Mouse (Mus musculus) forebrain, embryonic 14.5 days (tissue): ENCODE data around the gene Arpc5l. TPM values are rescaled to one million over a fixed set of nuclear protein-coding genes. Genes with fewer than 3 reads are reported as not detected.

Experiments used
- ATAC-seq: fragments of 200-750 bp; cut with Nextera tagmentation; 2 replicates; pipeline ENCODE4 v1.8.0; 2017; ENCODE audit warnings: mild to moderate bottlenecking, moderate library complexity
- DNase-seq: peaks from one replicate; pipeline ENCODE4 v3.0.0-alpha.2; 2015; ENCODE audit warnings: low spot score
- H3K27ac ChIP-seq: fragments of 300-500 bp; sonication (generic); 2 replicates; pipeline ENCODE4 v1.5.1; 2014; ENCODE audit warnings: low read depth, mild to moderate bottlenecking, control low read depth, low read length, moderate library complexity
- H3K27me3 ChIP-seq: fragments of 300-500 bp; sonication (generic); replicated peaks from 2 replicates; pipeline ENCODE4 v1.6.1; 2014; ENCODE audit warnings: low read length, control low read depth, mixed read lengths; ENCODE audit not compliant: control insufficient read depth, insufficient read depth
- H3K36me3 ChIP-seq: fragments of 300-500 bp; sonication (generic); 2 replicates; pipeline ENCODE4 v1.6.1; 2014; ENCODE audit warnings: low read length, control low read depth; ENCODE audit not compliant: control insufficient read depth, insufficient read depth
- H3K4me1 ChIP-seq: fragments of 300-500 bp; sonication (generic); 2 replicates; pipeline ENCODE4 v1.6.1; 2014; ENCODE audit warnings: antibody characterized with exemption, low read length, control low read depth; ENCODE audit not compliant: control insufficient read depth, insufficient read depth
- H3K4me2 ChIP-seq: fragments of 300-500 bp; sonication (generic); 2 replicates; pipeline ENCODE4 v1.6.1; 2014; ENCODE audit warnings: mild to moderate bottlenecking, control low read depth, low read length
- H3K4me3 ChIP-seq: fragments of 300-500 bp; sonication (generic); 2 replicates; pipeline ENCODE4 v1.5.1; 2014; ENCODE audit warnings: low read depth, low read length, control low read depth
- H3K9ac ChIP-seq: fragments of 300-500 bp; sonication (generic); 2 replicates; pipeline ENCODE4 v1.6.1; 2014; ENCODE audit warnings: mild to moderate bottlenecking, low read length, control low read depth, moderate library complexity
- H3K9me3 ChIP-seq: fragments of 300-500 bp; sonication (generic); replicated peaks from 2 replicates; pipeline ENCODE4 v1.6.1; 2016; ENCODE audit warnings: low read length, control low read depth, mixed read lengths; ENCODE audit not compliant: control insufficient read depth
- WGBS: fragments of 180-500 bp; shearing (Covaris S2); extraction: QIAGEN DNeasy Blood & Tissue Kit; methylation state at CpG from one replicate; pipeline ENCODE4 v1.1.7; 2014; 5-methylcytosine and 5-hydroxymethylcytosine counted together
- polyA plus RNA-seq: library from polyadenylated mRNA; unstranded; fragments of >200 nt; fragmentation: Nextera tagmentation; extraction: Ambion mirVana; gene quantifications from 2 replicates; pipeline ENCODE4 v1.2.1, GENCODE M21; 2014

The Arpc5l gene
- polyA plus RNA-seq: 142 and 144 TPM in 2 replicates

- WGBS: under 1% methylated on average over 57 of the region's 58 CpGs
- peak within 1 kb of the TSS; percentile 94 for H3K4me2 ChIP-seq
- no peaks in the 10 kb centered on the region for H3K9me3 ChIP-seq
- peaks cover 39% of the 10 kb centered on the region for H3K36me3 ChIP-seq
- peak within 1 kb of the TSS; percentile 81 for H3K27ac ChIP-seq
- DNase-seq: peak; percentile 97
- H3K9ac ChIP-seq: peak within 1 kb of the TSS; percentile 88
- H3K4me3 ChIP-seq: peak within 1 kb of the TSS; percentile 71
- H3K4me1 ChIP-seq: peaks cover 33% of the 10 kb centered on the region
- ATAC-seq: peak; percentile 90
- no peaks in the 10 kb centered on the region for H3K27me3 ChIP-seq
Measured at GRCm38 (mm10) chr2:39004880-39005435, at the start of gene Arpc5l. Arpc5l (plus strand) TSS chr2:39005348.

GRCm38 (mm10) chr2:38956062-38956461 lies 49.1 kb upstream of the Arpc5l start:
- Histone ChIP-seq H3K27ac (no peak overlapping the region), H3K4me3 (no peak overlapping the region), H3K36me3 (no peaks in the 10 kb centered on the region), H3K9me3 (no peaks in the 10 kb centered on the region), H3K4me2 (no peak overlapping the region), H3K27me3 (no peaks in the 10 kb centered on the region), H3K4me1 (peaks cover 2% of the 10 kb centered on the region; the same call in 1 of the 2 replicates), H3K9ac (no peak overlapping the region)
- no peak for ATAC-seq
- 83% methylated on average over 2 of the region's 2 CpGs for WGBS
- no peak for DNase-seq

GRCm38 (mm10) chr2:38957671-38958223 lies 47.4 kb upstream of the Arpc5l start:
- WGBS: 84% methylated on average over 5 of the region's 5 CpGs
- Histone ChIP-seq H3K4me1 (no peaks in the 10 kb centered on the region), H3K27me3 (no peaks in the 10 kb centered on the region), H3K9ac (no peak overlapping the region), H3K36me3 (no peaks in the 10 kb centered on the region), H3K27ac (no peak overlapping the region), H3K4me3 (no peak overlapping the region), H3K9me3 (no peaks in the 10 kb centered on the region), H3K4me2 (no peak overlapping the region)
- DNase-seq (no peak), ATAC-seq (no peak)

- no peak overlapping the region for H3K4me2 ChIP-seq
- no peak for DNase-seq
- WGBS: 38% methylated on average over 4 of the region's 4 CpGs
Measured at GRCm38 (mm10) chr2:38964198-38964597, 41.0 kb upstream of the Arpc5l start.

GRCm38 (mm10) chr2:38969650-38970049 lies 35.5 kb upstream of the Arpc5l start:
- Histone ChIP-seq H3K9ac (no peak overlapping the region), H3K4me3 (no peak overlapping the region), H3K27ac (no peak overlapping the region), H3K9me3 (no peaks in the 10 kb centered on the region), H3K27me3 (no peaks in the 10 kb centered on the region), H3K4me1 (no peaks in the 10 kb centered on the region), H3K36me3 (no peaks in the 10 kb centered on the region), H3K4me2 (no peak overlapping the region)
- WGBS: 87% methylated on average over 2 of the region's 2 CpGs
- ATAC-seq (no peak), DNase-seq (no peak)

More at GRCm38 (mm10) chr2:38964198-38964597, 41.0 kb upstream of the Arpc5l start:
- Histone ChIP-seq H3K9me3 (no peaks in the 10 kb centered on the region), H3K4me3 (no peak overlapping the region), H3K4me1 (no peaks in the 10 kb centered on the region), H3K36me3 (no peaks in the 10 kb centered on the region), H3K9ac (no peak overlapping the region), H3K27me3 (no peaks in the 10 kb centered on the region), H3K27ac (no peak overlapping the region)
- no peak for ATAC-seq

- Histone ChIP-seq H3K27ac (no peak overlapping the region), H3K9me3 (no peaks in the 10 kb centered on the region), H3K4me3 (no peak overlapping the region), H3K36me3 (no peaks in the 10 kb centered on the region), H3K9ac (no peak overlapping the region), H3K4me1 (no peaks in the 10 kb centered on the region), H3K4me2 (no peak overlapping the region), H3K27me3 (no peaks in the 10 kb centered on the region)
- ATAC-seq (no peak), DNase-seq (no peak)
- WGBS: 84% methylated on average over 5 of the region's 5 CpGs
Measured at GRCm38 (mm10) chr2:38970057-38970456, 35.1 kb upstream of the Arpc5l start.

GRCm38 (mm10) chr2:38973223-38973622 lies 31.9 kb upstream of the Arpc5l start:
- H3K4me2 ChIP-seq: no peak overlapping the region
- no peaks in the 10 kb centered on the region for H3K9me3 ChIP-seq
- DNase-seq (no peak), ATAC-seq (no peak)
- no peak overlapping the region for H3K9ac ChIP-seq
- no peak overlapping the region for H3K4me3 ChIP-seq
- H3K27me3 ChIP-seq: no peaks in the 10 kb centered on the region
- no peaks in the 10 kb centered on the region for H3K36me3 ChIP-seq
- H3K4me1 ChIP-seq: no peaks in the 10 kb centered on the region
- WGBS: 49% methylated on average over 2 of the region's 2 CpGs
- no peak overlapping the region for H3K27ac ChIP-seq

- no peaks in the 10 kb centered on the region for H3K9me3 ChIP-seq
- DNase-seq: peak; percentile 27
- 75% methylated on average over 7 of the region's 7 CpGs for WGBS
- H3K4me1 ChIP-seq: no peaks in the 10 kb centered on the region
- no peaks in the 10 kb centered on the region for H3K36me3 ChIP-seq
- ATAC-seq: no peak
- no peak overlapping the region for H3K9ac ChIP-seq
- H3K4me3 ChIP-seq: no peak overlapping the region
- H3K27me3 ChIP-seq: no peaks in the 10 kb centered on the region
- no peak overlapping the region for H3K4me2 ChIP-seq
- no peak overlapping the region for H3K27ac ChIP-seq
Measured at GRCm38 (mm10) chr2:38973701-38974100, 31.4 kb upstream of the Arpc5l start.

- H3K4me1 ChIP-seq: no peaks in the 10 kb centered on the region
- H3K4me2 ChIP-seq: no peak overlapping the region
- no peak for ATAC-seq
- no peak overlapping the region for H3K4me3 ChIP-seq
- no peak overlapping the region for H3K9ac ChIP-seq
- no peak for DNase-seq
- no peaks in the 10 kb centered on the region for H3K36me3 ChIP-seq
- no peaks in the 10 kb centered on the region for H3K9me3 ChIP-seq
- 53% methylated on average over 2 of the region's 2 CpGs for WGBS
- H3K27ac ChIP-seq: no peak overlapping the region
- no peaks in the 10 kb centered on the region for H3K27me3 ChIP-seq
Measured at GRCm38 (mm10) chr2:38974171-38974570, 31.0 kb upstream of the Arpc5l start.
